Mouse (Mus musculus): Measurements from ENCODE around the gene Scn4b. TPM values are rescaled to one million over a fixed set of nuclear protein-coding genes. Genes with fewer than 3 reads are reported as not detected.
A peak's percentile ranks its signal among the peaks of the same experiment; 100 is the strongest.

Scn4b gene
- polyA plus RNA-seq, 2 experiments from 2014 or later: 0.07 TPM; not detected in 1

- ATAC-seq: no peak
Observed at GRCm38 (mm10) chr9:45189661-45190174, 51.5 kb downstream of the Scn4b start.

GRCm38 (mm10) chr9:45195468-45195867, 57.3 kb downstream of the Scn4b start:
- no peak for ATAC-seq

- ATAC-seq: no peak
Observed at GRCm38 (mm10) chr9:45196125-45196830, 58.1 kb downstream of the Scn4b start.

- ATAC-seq: no peak
Observed at GRCm38 (mm10) chr9:45197549-45197948, 59.4 kb downstream of the Scn4b start.

GRCm38 (mm10) chr9:45201319-45201947, 63.2 kb downstream of the Scn4b start:
- ATAC-seq: no peak

GRCm38 (mm10) chr9:45202021-45202798, 64.0 kb downstream of the Scn4b start:
- peak; percentile 54 for ATAC-seq

Other genes with a start within 250 kb of the Scn4b start
- gene Atp5l, start 217.7 kb upstream of the Scn4b start, polyA plus RNA-seq (2017; shearing (Covaris generic)): 100 to 1,000 TPM; 416 to 524 TPM
- 10 to 100 TPM; 26.6 to 40.4 TPM for gene Ube4a, start 172.8 kb upstream of the Scn4b start, polyA plus RNA-seq (2017; shearing (Covaris generic))
- gene Cd3g, start 158.0 kb upstream of the Scn4b start, polyA plus RNA-seq (2017; shearing (Covaris generic)): 1,000 to 10,000 TPM; 1,425 to 1,626 TPM
- gene Cd3d, start 156.6 kb upstream of the Scn4b start, polyA plus RNA-seq (2017; shearing (Covaris generic)): 100 to 1,000 TPM; 544 to 973 TPM
- 1,000 to 10,000 TPM; 1,413 to 1,834 TPM for gene Cd3e, start 128.8 kb upstream of the Scn4b start, polyA plus RNA-seq (2017; shearing (Covaris generic))
- under 1 TPM; 0.16 to 0.24 TPM for gene Mpzl2, start 98.6 kb upstream of the Scn4b start, polyA plus RNA-seq (2017; shearing (Covaris generic))
- gene Mpzl3, start 83.2 kb upstream of the Scn4b start, polyA plus RNA-seq (2017; shearing (Covaris generic)): 10 to 100 TPM in 1 of 2 experiments, 1 to 10 TPM in 1; 7.5 to 10.8 TPM
- 1 to 10 TPM; 3.8 to 5.3 TPM for gene Jaml, start 59.2 kb upstream of the Scn4b start, polyA plus RNA-seq (2017; shearing (Covaris generic))
- under 1 TPM; 0.30 to 0.39 TPM for gene Scn2b, start 20.6 kb upstream of the Scn4b start, polyA plus RNA-seq (2017; shearing (Covaris generic))
- 1 to 10 TPM; 2.5 to 3.2 TPM for gene BC049352, start 43.6 kb downstream of the Scn4b start, polyA plus RNA-seq (2017; shearing (Covaris generic))
- gene Tmprss4, start 65.7 kb downstream of the Scn4b start, polyA plus RNA-seq (2017; shearing (Covaris generic)): not detected
- 10 to 100 TPM; 38.8 to 66.0 TPM for gene Il10ra, start 130.8 kb downstream of the Scn4b start, polyA plus RNA-seq (2017; shearing (Covaris generic))
- 1 to 10 TPM; 5.2 to 7.1 TPM for gene Tmprss13, start 180.7 kb downstream of the Scn4b start, polyA plus RNA-seq (2017; shearing (Covaris generic))
- not detected for gene Fxyd6, start 231.8 kb downstream of the Scn4b start, polyA plus RNA-seq (2017; shearing (Covaris generic))